Mouse (Mus musculus): ENCODE measurements around the gene Fbxo36. TPM values are rescaled to one million over a fixed set of nuclear protein-coding genes. Genes with fewer than 3 reads are reported as not detected.

Fbxo36 gene
- polyA plus RNA-seq, 1 experiment from 2014 or later = 10.1 TPM

GRCm38 (mm10) chr1:84859597-84859996 lies 20.0 kb downstream of the Fbxo36 start:
- no peak overlapping the region for H3K4me3 ChIP-seq (replicated peaks)

GRCm38 (mm10) chr1:84860360-84861254 lies 21.0 kb downstream of the Fbxo36 start:
- WGBS = 71% methylated on average over 10 of the region's 10 CpGs
- Histone ChIP-seq H3K27ac (no peak overlapping the region), H3K4me2 (no peak overlapping the region), H3K4me1 (replicated peaks) (peaks cover 7% of the 10 kb centered on the region; the same call in 1 of the 2 replicates), H3K9ac (replicated peaks) (no peak overlapping the region), H3K27me3 (no peaks in the 10 kb centered on the region), H3K36me3 (no peaks in the 10 kb centered on the region), H3K4me3 (replicated peaks) (no peak overlapping the region), H3K9me3 (no peaks in the 10 kb centered on the region)
- ATAC-seq (ENCODE audit: insufficient number of reproducible peaks, insufficient read depth, low FRiP score, low TSS enrichment, low read depth) = no peak

More at GRCm38 (mm10) chr1:84859597-84859996, 20.0 kb downstream of the Fbxo36 start:
- Histone ChIP-seq H3K27me3 (no peaks in the 10 kb centered on the region), H3K9me3 (no peaks in the 10 kb centered on the region), H3K4me1 (replicated peaks) (peaks cover 4% of the 10 kb centered on the region; the same call in 1 of the 2 replicates), H3K9ac (replicated peaks) (no peak overlapping the region), H3K27ac (no peak overlapping the region), H3K36me3 (no peaks in the 10 kb centered on the region), H3K4me2 (no peak overlapping the region)
- ATAC-seq (ENCODE audit: insufficient number of reproducible peaks, insufficient read depth, low FRiP score, low TSS enrichment, low read depth) = no peak
- 87% methylated on average over 6 of the region's 6 CpGs for WGBS

- H3K36me3 ChIP-seq = no peaks in the 10 kb centered on the region
- no peak overlapping the region for H3K4me2 ChIP-seq
- 63% methylated on average over 1 of the region's 1 CpGs for WGBS
These were observed 21.6 kb downstream of the Fbxo36 start for GRCm38 (mm10) chr1:84861255-84861630.

GRCm38 (mm10) chr1:84864645-84865044 lies 25.0 kb downstream of the Fbxo36 start:
- no peak for ATAC-seq (ENCODE audit: insufficient number of reproducible peaks, insufficient read depth, low FRiP score, low TSS enrichment, low read depth)

More at GRCm38 (mm10) chr1:84861255-84861630, 21.6 kb downstream of the Fbxo36 start:
- H3K9ac ChIP-seq (replicated peaks) = no peak overlapping the region
- peaks cover 7% of the 10 kb centered on the region; the same call in 1 of the 2 replicates for H3K4me1 ChIP-seq (replicated peaks)
- no peak overlapping the region for H3K27ac ChIP-seq
- ATAC-seq (ENCODE audit: insufficient number of reproducible peaks, insufficient read depth, low FRiP score, low TSS enrichment, low read depth) = no peak
- no peaks in the 10 kb centered on the region for H3K9me3 ChIP-seq
- no peak overlapping the region for H3K4me3 ChIP-seq (replicated peaks)
- no peaks in the 10 kb centered on the region for H3K27me3 ChIP-seq

GRCm38 (mm10) chr1:84866231-84866630 lies 26.6 kb downstream of the Fbxo36 start:
- Histone ChIP-seq H3K9ac (replicated peaks) (no peak overlapping the region), H3K4me2 (no peak overlapping the region), H3K4me1 (replicated peaks) (peaks cover 12% of the 10 kb centered on the region; the same call in 1 of the 2 replicates), H3K9me3 (no peaks in the 10 kb centered on the region), H3K27ac (no peak overlapping the region), H3K36me3 (no peaks in the 10 kb centered on the region), H3K27me3 (no peaks in the 10 kb centered on the region), H3K4me3 (replicated peaks) (no peak overlapping the region)
- 87% methylated on average over 6 of the region's 6 CpGs for WGBS
- ATAC-seq (ENCODE audit: insufficient number of reproducible peaks, insufficient read depth, low FRiP score, low TSS enrichment, low read depth) = no peak

More at GRCm38 (mm10) chr1:84864645-84865044, 25.0 kb downstream of the Fbxo36 start:
- Histone ChIP-seq H3K4me3 (replicated peaks) (no peak overlapping the region), H3K9me3 (no peaks in the 10 kb centered on the region), H3K27me3 (no peaks in the 10 kb centered on the region), H3K36me3 (no peaks in the 10 kb centered on the region), H3K27ac (no peak overlapping the region), H3K9ac (replicated peaks) (no peak overlapping the region), H3K4me2 (no peak overlapping the region), H3K4me1 (replicated peaks) (peaks cover 12% of the 10 kb centered on the region; the same call in 1 of the 2 replicates)
- WGBS = 53% methylated on average over 2 of the region's 2 CpGs

GRCm38 (mm10) chr1:84866706-84867230 lies 27.1 kb downstream of the Fbxo36 start:
- Histone ChIP-seq H3K27me3 (no peaks in the 10 kb centered on the region), H3K36me3 (no peaks in the 10 kb centered on the region), H3K4me2 (no peak overlapping the region), H3K9ac (replicated peaks) (no peak overlapping the region), H3K27ac (no peak overlapping the region), H3K4me3 (replicated peaks) (no peak overlapping the region), H3K9me3 (no peaks in the 10 kb centered on the region), H3K4me1 (replicated peaks) (peaks cover 12% of the 10 kb centered on the region; the same call in 1 of the 2 replicates)
- no peak for ATAC-seq (ENCODE audit: insufficient number of reproducible peaks, insufficient read depth, low FRiP score, low TSS enrichment, low read depth)
- 89% methylated on average over 3 of the region's 3 CpGs for WGBS

- Histone ChIP-seq H3K9ac (replicated peaks) (no peak overlapping the region), H3K9me3 (no peaks in the 10 kb centered on the region), H3K4me2 (no peak overlapping the region), H3K27ac (no peak overlapping the region), H3K4me1 (replicated peaks) (peaks cover 12% of the 10 kb centered on the region; the same call in 1 of the 2 replicates), H3K4me3 (replicated peaks) (no peak overlapping the region), H3K36me3 (no peaks in the 10 kb centered on the region), H3K27me3 (no peaks in the 10 kb centered on the region)
- ATAC-seq (ENCODE audit: insufficient number of reproducible peaks, insufficient read depth, low FRiP score, low TSS enrichment, low read depth) = no peak
These were observed 28.7 kb downstream of the Fbxo36 start for GRCm38 (mm10) chr1:84868311-84868710.

- Histone ChIP-seq H3K9me3 (no peaks in the 10 kb centered on the region), H3K27me3 (no peaks in the 10 kb centered on the region), H3K4me3 (replicated peaks) (no peak overlapping the region), H3K27ac (no peak overlapping the region), H3K9ac (replicated peaks) (no peak overlapping the region), H3K36me3 (no peaks in the 10 kb centered on the region), H3K4me2 (no peak overlapping the region), H3K4me1 (replicated peaks) (peaks cover 12% of the 10 kb centered on the region; the same call in 1 of the 2 replicates)
- no peak for ATAC-seq (ENCODE audit: insufficient number of reproducible peaks, insufficient read depth, low FRiP score, low TSS enrichment, low read depth)
- WGBS = 69% methylated on average over 4 of the region's 4 CpGs
These were observed 29.2 kb downstream of the Fbxo36 start for GRCm38 (mm10) chr1:84868841-84869240.

- Histone ChIP-seq H3K4me2 (no peak overlapping the region), H3K27me3 (no peaks in the 10 kb centered on the region), H3K36me3 (no peaks in the 10 kb centered on the region), H3K27ac (no peak overlapping the region), H3K9ac (replicated peaks) (no peak overlapping the region), H3K4me1 (replicated peaks) (peaks cover 9% of the 10 kb centered on the region; the same call in 1 of the 2 replicates), H3K4me3 (replicated peaks) (no peak overlapping the region), H3K9me3 (no peaks in the 10 kb centered on the region)
- 49% methylated on average over 7 of the region's 7 CpGs for whole genome bisulfite sequencing
- ATAC-seq (ENCODE audit: insufficient number of reproducible peaks, insufficient read depth, low FRiP score, low TSS enrichment, low read depth) = no peak
These were observed 29.9 kb downstream of the Fbxo36 start for GRCm38 (mm10) chr1:84869498-84869897.

GRCm38 (mm10) chr1:84871131-84871530 lies 31.5 kb downstream of the Fbxo36 start:
- H3K4me3 ChIP-seq (replicated peaks) = no peak overlapping the region
- 0 out of 2 replicates have a peak, but pooled peaks cover 5% of the 10 kb centered on the region for H3K4me1 ChIP-seq (replicated peaks)
- no peaks in the 10 kb centered on the region for H3K36me3 ChIP-seq
- H3K27me3 ChIP-seq = no peaks in the 10 kb centered on the region
- H3K9me3 ChIP-seq = no peaks in the 10 kb centered on the region
- no peak overlapping the region for H3K9ac ChIP-seq (replicated peaks)
- WGBS = 61% methylated on average over 5 of the region's 6 CpGs
- no peak overlapping the region for H3K4me2 ChIP-seq
- no peak for ATAC-seq (ENCODE audit: insufficient number of reproducible peaks, insufficient read depth, low FRiP score, low TSS enrichment, low read depth)
- H3K27ac ChIP-seq = no peak overlapping the region

- H3K36me3 ChIP-seq = no peaks in the 10 kb centered on the region
- no peaks in the 10 kb centered on the region for H3K9me3 ChIP-seq
- WGBS = 12% methylated on average over 3 of the region's 3 CpGs
- H3K4me1 ChIP-seq (replicated peaks) = 0 out of 2 replicates have a peak, but pooled peaks cover 5% of the 10 kb centered on the region
- H3K27me3 ChIP-seq = no peaks in the 10 kb centered on the region
- H3K4me3 ChIP-seq (replicated peaks) = no peak overlapping the region
- H3K9ac ChIP-seq (replicated peaks) = no peak overlapping the region
- no peak overlapping the region for H3K27ac ChIP-seq
- H3K4me2 ChIP-seq = no peak overlapping the region
- ATAC-seq (ENCODE audit: insufficient number of reproducible peaks, insufficient read depth, low FRiP score, low TSS enrichment, low read depth) = no peak
These were observed 32.5 kb downstream of the Fbxo36 start for GRCm38 (mm10) chr1:84872105-84872504.
